Mouse (Mus musculus): ENCODE results near the gene Ilf3. TPM values are rescaled to one million over a fixed set of nuclear protein-coding genes. Genes with fewer than 3 reads are reported as not detected.

The Ilf3 gene
- total and polyA plus RNA-seq, 2 experiments from 2014 or later = 105 to 198 TPM

- no peak for TF ChIP-seq CTCF (IDR thresholded peaks at IDR 0.05)
- H3K4me1 ChIP-seq (ENCODE audit: insufficient read depth, low read length) = no peaks in the 10 kb centered on the region
- no peak overlapping the region for H3K4me3 ChIP-seq (ENCODE audit: low read depth, low read length)
- no peak for ATAC-seq (ENCODE audit: low FRiP score)
- H3K36me3 ChIP-seq (ENCODE audit: insufficient read depth, low read length) = no peaks in the 10 kb centered on the region
- H3K4me2 ChIP-seq (ENCODE audit: low read depth, low read length, poor library complexity, severe bottlenecking) = no peak overlapping the region
- no peak overlapping the region for H3K27ac ChIP-seq (ENCODE audit: low read depth, low read length)
- H3K9ac ChIP-seq (replicated peaks; ENCODE audit: low read length, poor library complexity, severe bottlenecking) = no peak overlapping the region
- H3K9me3 ChIP-seq (ENCODE audit: low read length) = no peaks in the 10 kb centered on the region
- no peak for DNase-seq (ENCODE audit: low spot score)
- H3K27me3 ChIP-seq (ENCODE audit: insufficient read depth, low read length) = no peaks in the 10 kb centered on the region
Measured at GRCm38 (mm10) chr9:21334747-21335146, 32.9 kb upstream of the Ilf3 start.

- H3K9ac ChIP-seq (replicated peaks; ENCODE audit: low read length, poor library complexity, severe bottlenecking) = no peak overlapping the region
- H3K27me3 ChIP-seq (ENCODE audit: insufficient read depth, low read length) = no peaks in the 10 kb centered on the region
- no peaks in the 10 kb centered on the region for H3K9me3 ChIP-seq (ENCODE audit: low read length)
- H3K4me3 ChIP-seq (ENCODE audit: low read depth, low read length) = no peak overlapping the region
- DNase-seq (ENCODE audit: low spot score) (no peak), ATAC-seq (ENCODE audit: low FRiP score) (no peak)
- H3K4me1 ChIP-seq (ENCODE audit: insufficient read depth, low read length) = no peaks in the 10 kb centered on the region
- no peak overlapping the region for H3K4me2 ChIP-seq (ENCODE audit: low read depth, low read length, poor library complexity, severe bottlenecking)
- 0 out of 2 replicates have a peak, but pooled peaks cover 2% of the 10 kb centered on the region for H3K36me3 ChIP-seq (ENCODE audit: insufficient read depth, low read length)
- no peak for TF ChIP-seq CTCF (IDR thresholded peaks at IDR 0.05)
- no peak overlapping the region for H3K27ac ChIP-seq (ENCODE audit: low read depth, low read length)
- 78% methylated on average over 4 of the region's 4 CpGs for WGBS
Measured at GRCm38 (mm10) chr9:21335391-21335790, 32.3 kb upstream of the Ilf3 start.

GRCm38 (mm10) chr9:21336491-21336890, 31.2 kb upstream of the Ilf3 start:
- ATAC-seq (ENCODE audit: low FRiP score) (no peak), DNase-seq (ENCODE audit: low spot score) (no peak)
- Histone ChIP-seq H3K4me1 (ENCODE audit: insufficient read depth, low read length) (no peaks in the 10 kb centered on the region), H3K36me3 (ENCODE audit: insufficient read depth, low read length) (0 out of 2 replicates have a peak, but pooled peaks cover 6% of the 10 kb centered on the region), H3K4me3 (ENCODE audit: low read depth, low read length) (no peak overlapping the region), H3K9ac (replicated peaks; ENCODE audit: low read length, poor library complexity, severe bottlenecking) (no peak overlapping the region), H3K27me3 (ENCODE audit: insufficient read depth, low read length) (no peaks in the 10 kb centered on the region), H3K4me2 (ENCODE audit: low read depth, low read length, poor library complexity, severe bottlenecking) (no peak overlapping the region), H3K9me3 (ENCODE audit: low read length) (no peaks in the 10 kb centered on the region), H3K27ac (ENCODE audit: low read depth, low read length) (no peak overlapping the region)
- WGBS = 81% methylated on average over 8 of the region's 8 CpGs
- no peak for TF ChIP-seq CTCF (IDR thresholded peaks at IDR 0.05)

- H3K4me2 ChIP-seq (ENCODE audit: low read depth, low read length, poor library complexity, severe bottlenecking) = no peak overlapping the region
- no peaks in the 10 kb centered on the region for H3K9me3 ChIP-seq (ENCODE audit: low read length)
- no peak overlapping the region for H3K27ac ChIP-seq (ENCODE audit: low read depth, low read length)
- no peak for TF ChIP-seq CTCF (IDR thresholded peaks at IDR 0.05)
- 20% methylated on average over 20 of the region's 20 CpGs for WGBS
- H3K9ac ChIP-seq (replicated peaks; ENCODE audit: low read length, poor library complexity, severe bottlenecking) = no peak overlapping the region
- no peaks in the 10 kb centered on the region for H3K27me3 ChIP-seq (ENCODE audit: insufficient read depth, low read length)
- H3K36me3 ChIP-seq (ENCODE audit: insufficient read depth, low read length) = peaks cover 15% of the 10 kb centered on the region; the same call in 1 of the 2 replicates
- H3K4me3 ChIP-seq (ENCODE audit: low read depth, low read length) = no peak overlapping the region
- ATAC-seq (ENCODE audit: low FRiP score) = no peak
- no peaks in the 10 kb centered on the region for H3K4me1 ChIP-seq (ENCODE audit: insufficient read depth, low read length)
- no peak for DNase-seq (ENCODE audit: low spot score)
Measured at GRCm38 (mm10) chr9:21337652-21338051, 30.0 kb upstream of the Ilf3 start.

- Histone ChIP-seq H3K4me3 (ENCODE audit: low read depth, low read length) (no peak overlapping the region), H3K9me3 (ENCODE audit: low read length) (no peaks in the 10 kb centered on the region), H3K27me3 (ENCODE audit: insufficient read depth, low read length) (no peaks in the 10 kb centered on the region), H3K27ac (ENCODE audit: low read depth, low read length) (no peak overlapping the region), H3K9ac (replicated peaks; ENCODE audit: low read length, poor library complexity, severe bottlenecking) (no peak overlapping the region), H3K4me2 (ENCODE audit: low read depth, low read length, poor library complexity, severe bottlenecking) (no peak overlapping the region), H3K36me3 (ENCODE audit: insufficient read depth, low read length) (peaks cover 34% of the 10 kb centered on the region), H3K4me1 (ENCODE audit: insufficient read depth, low read length) (no peaks in the 10 kb centered on the region)
- ATAC-seq (ENCODE audit: low FRiP score) (no peak), DNase-seq (ENCODE audit: low spot score) (no peak)
- WGBS = 90% methylated on average over 4 of the region's 4 CpGs
- no peak for TF ChIP-seq CTCF (IDR thresholded peaks at IDR 0.05)
Measured at GRCm38 (mm10) chr9:21340411-21340810, 27.3 kb upstream of the Ilf3 start.

- 69% methylated on average over 15 of the region's 16 CpGs for WGBS
- H3K4me3 ChIP-seq (ENCODE audit: low read depth, low read length) = no peak overlapping the region
- no peaks in the 10 kb centered on the region for H3K9me3 ChIP-seq (ENCODE audit: low read length)
- H3K27me3 ChIP-seq (ENCODE audit: insufficient read depth, low read length) = no peaks in the 10 kb centered on the region
- peaks cover 60% of the 10 kb centered on the region for H3K36me3 ChIP-seq (ENCODE audit: insufficient read depth, low read length)
- no peak overlapping the region for H3K9ac ChIP-seq (replicated peaks; ENCODE audit: low read length, poor library complexity, severe bottlenecking)
- TF ChIP-seq CTCF (IDR thresholded peaks at IDR 0.05) = no peak
- no peak overlapping the region for H3K4me2 ChIP-seq (ENCODE audit: low read depth, low read length, poor library complexity, severe bottlenecking)
- DNase-seq (ENCODE audit: low spot score) = no peak
- no peaks in the 10 kb centered on the region for H3K4me1 ChIP-seq (ENCODE audit: insufficient read depth, low read length)
- no peak for ATAC-seq (ENCODE audit: low FRiP score)
- H3K27ac ChIP-seq (ENCODE audit: low read depth, low read length) = no peak overlapping the region
Measured at GRCm38 (mm10) chr9:21346627-21347365, 20.9 kb upstream of the Ilf3 start.

Measured in midbrain, postnatal 0 days (tissue).